Mouse (Mus musculus) lung, postnatal 25 days (tissue): ENCODE data around the gene Fnd3c2.
"Not testable (repeated sequence)": the region's sequence is repeated elsewhere in the genome, so short reads cannot be mapped to it uniquely, and the experiment has no call there.

Source experiments
- DNase-seq: peaks from one replicate; pipeline ENCODE4 v3.0.0; 2022; ENCODE audit warnings: low spot score

Fnd3c2 gene

DNA sequence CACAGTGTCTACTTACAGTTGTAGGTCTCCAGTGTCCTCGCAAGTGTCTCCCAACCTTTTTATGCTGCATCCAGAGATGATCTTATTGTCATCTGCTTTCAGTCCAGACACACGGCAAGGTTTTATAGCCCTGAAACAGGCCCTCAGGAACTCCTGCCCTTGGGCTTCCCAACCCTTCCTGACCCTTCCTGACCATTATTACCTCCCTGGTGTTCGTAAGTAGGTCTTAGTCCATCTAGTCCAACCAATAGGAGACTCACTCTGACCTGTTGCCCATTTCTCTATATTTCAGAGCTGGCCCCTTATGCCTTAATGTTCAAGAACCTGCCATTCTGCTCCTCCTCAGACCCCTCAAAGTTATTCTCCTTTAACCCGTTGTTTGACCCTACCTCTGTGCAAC lies at the start of gene Fnd3c2:
TSS of gene Fnd3c2 (minus strand) at position 101 of the 400 bp plus-strand sequence.
- DNase-seq = no peak

- DNase-seq = no peak
Measured at GRCm38 (mm10) chrX:106284441-106284840, 29.3 kb upstream of the Fnd3c2 start.

GRCm38 (mm10) chrX:106221058-106221457 lies 34.1 kb downstream of the Fnd3c2 start, which contains the start of gene Taf9b:
Taf9b (minus strand) TSS chrX:106221158.
- DNase-seq = no peak

- DNase-seq = peak; percentile 66
Measured at GRCm38 (mm10) chrX:106219171-106220032, 35.8 kb downstream of the Fnd3c2 start.

DNA sequence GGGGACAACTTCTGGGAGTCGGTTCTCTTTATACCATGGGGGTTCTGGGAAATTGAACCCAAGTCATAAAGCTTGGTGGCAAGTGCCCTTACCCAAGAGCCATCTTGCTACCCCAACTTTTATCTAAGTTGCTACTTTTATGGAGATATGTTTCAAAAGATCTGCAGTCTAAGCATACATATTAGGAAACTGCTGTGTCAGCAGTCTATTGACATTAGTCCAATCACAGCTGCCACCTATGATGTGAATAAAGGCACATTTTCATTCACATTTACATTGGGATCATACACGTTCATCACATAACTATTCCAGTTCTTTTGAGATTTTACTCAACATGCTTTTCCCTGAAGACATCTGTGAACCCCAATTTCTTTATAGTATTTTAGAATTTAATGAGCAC lies 46.1 kb downstream of the Fnd3c2 start:
- DNase-seq = no peak

DNA sequence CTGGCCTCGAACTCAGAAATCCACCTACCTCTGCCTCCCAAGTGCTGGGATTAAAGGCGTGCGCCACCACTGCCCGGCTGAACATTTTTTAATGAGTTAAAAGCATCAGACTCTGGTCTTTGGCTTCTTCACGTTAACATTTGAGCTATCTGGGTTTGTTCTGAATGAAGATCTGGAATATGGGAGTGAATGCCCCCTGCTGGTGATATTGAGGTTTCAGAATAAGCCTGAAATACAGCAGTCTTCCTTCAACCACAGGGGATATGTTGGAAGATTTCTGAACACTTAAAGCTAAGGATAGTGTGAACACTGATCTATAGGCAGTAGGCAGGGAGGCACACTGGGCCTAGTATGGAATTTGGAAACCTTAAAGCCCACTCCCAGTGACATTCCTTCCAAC lies 56.3 kb downstream of the Fnd3c2 start:
- DNase-seq = no peak

GRCm38 (mm10) chrX:106197308-106197707 lies 57.9 kb downstream of the Fnd3c2 start:
- no peak for DNase-seq

GRCm38 (mm10) chrX:106194361-106194760 lies 60.8 kb downstream of the Fnd3c2 start:
- DNase-seq = not testable (repeated sequence)

DNA sequence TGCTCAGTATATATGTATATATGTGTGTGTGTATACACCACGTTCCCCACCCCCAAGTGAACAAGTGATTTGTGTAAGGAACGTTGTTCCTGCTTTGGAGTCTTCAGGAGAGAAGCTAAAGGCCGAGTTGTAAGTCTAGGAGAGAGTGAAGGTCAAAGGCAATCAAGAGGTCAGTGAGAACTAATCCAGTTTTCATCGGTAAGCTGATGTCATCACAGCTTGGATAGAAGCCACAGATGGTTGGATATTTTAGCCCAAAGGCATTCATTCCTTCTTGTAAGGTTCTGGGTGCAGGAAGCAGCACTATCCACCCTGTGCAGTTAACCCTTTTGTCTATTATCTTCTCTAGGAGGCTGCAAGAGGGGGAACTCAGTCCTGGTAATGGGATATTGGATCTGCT lies 65.1 kb downstream of the Fnd3c2 start:
- no peak for DNase-seq

DNA sequence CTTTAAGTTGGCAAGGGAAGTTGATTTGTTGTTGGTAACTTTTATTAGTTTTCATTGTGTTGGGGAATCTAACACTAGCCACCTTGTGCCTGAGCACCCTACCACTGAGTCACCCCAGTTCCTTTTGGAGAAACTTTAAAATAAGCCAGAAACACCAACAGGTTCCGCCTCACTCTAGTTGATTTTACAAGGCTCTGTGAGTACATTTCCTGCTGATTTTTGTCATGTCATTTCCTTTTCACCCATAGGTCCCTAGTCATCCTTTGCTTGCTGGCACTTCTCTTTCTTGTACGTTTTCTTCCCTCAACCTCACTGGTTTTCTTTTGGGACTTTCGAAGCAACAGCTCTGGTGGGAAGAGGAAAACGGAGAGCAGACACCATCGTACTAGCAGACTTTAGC lies 65.8 kb downstream of the Fnd3c2 start:
- no peak for DNase-seq

GRCm38 (mm10) chrX:106187737-106188136 lies 67.4 kb downstream of the Fnd3c2 start:
- peak; percentile 50 for DNase-seq

DNA sequence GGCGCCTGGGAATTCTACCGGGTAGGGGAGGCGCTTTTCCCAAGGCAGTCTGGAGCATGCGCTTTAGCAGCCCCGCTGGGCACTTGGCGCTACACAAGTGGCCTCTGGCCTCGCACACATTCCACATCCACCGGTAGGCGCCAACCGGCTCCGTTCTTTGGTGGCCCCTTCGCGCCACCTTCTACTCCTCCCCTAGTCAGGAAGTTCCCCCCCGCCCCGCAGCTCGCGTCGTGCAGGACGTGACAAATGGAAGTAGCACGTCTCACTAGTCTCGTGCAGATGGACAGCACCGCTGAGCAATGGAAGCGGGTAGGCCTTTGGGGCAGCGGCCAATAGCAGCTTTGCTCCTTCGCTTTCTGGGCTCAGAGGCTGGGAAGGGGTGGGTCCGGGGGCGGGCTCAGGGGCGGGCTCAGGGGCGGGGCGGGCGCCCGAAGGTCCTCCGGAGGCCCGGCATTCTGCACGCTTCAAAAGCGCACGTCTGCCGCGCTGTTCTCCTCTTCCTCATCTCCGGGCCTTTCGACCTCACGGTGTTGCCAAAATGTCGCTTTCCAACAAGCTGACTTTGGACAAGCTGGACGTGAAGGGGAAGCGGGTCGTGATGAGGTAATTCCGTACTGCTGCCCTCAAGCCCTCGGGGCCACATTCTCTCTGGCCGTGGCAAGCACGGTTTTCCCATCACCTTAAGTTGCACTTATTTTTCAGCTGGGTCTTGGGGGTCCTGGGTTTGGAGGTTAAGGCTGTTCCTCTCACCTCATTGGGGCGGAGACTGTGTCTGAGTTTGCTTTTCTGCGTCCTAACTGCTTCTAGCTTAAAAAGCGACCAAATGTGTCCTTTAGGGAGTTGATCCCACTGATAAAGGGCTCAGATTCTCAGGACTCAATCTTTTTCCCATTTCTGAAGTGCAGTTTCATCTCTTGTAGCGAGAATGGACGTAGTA lies 68.2 kb downstream of the Fnd3c2 start, which contains the start of gene Pgk1:
TSS of gene Pgk1 (plus strand) at position 388 of the 937 bp plus-strand sequence.
- peak; percentile 94 for DNase-seq

- DNase-seq = no peak
Measured at GRCm38 (mm10) chrX:106185706-106186105, 69.5 kb downstream of the Fnd3c2 start.
